Mouse (Mus musculus) limb, embryonic 14.5 days (tissue): Measurements from ENCODE around the gene Cdc42bpa. TPM values are rescaled to one million over a fixed set of nuclear protein-coding genes. Genes with fewer than 3 reads are reported as not detected.

Experiments
- ATAC-seq: fragments of 200-750 bp; cut with Nextera tagmentation; 2 replicates; pipeline ENCODE4 v1.8.0; 2017; ENCODE audit warnings: low read depth, moderate number of reproducible peaks, moderate TSS enrichment; ENCODE audit not compliant: low FRiP score
- DNase-seq: peaks from one replicate; pipeline ENCODE4 v3.0.0-alpha.2; 2015; ENCODE audit warnings: low spot score
- H3K27ac ChIP-seq: fragments of 300-500 bp; sonication (generic); replicated peaks from 2 replicates; pipeline ENCODE4 v1.5.1; 2014; ENCODE audit warnings: low read depth, mild to moderate bottlenecking, low read length, moderate library complexity, mixed read lengths
- H3K27me3 ChIP-seq: fragments of 300-500 bp; sonication (generic); 2 replicates; pipeline ENCODE4 v1.6.1; 2014; ENCODE audit warnings: low read length, mixed read lengths; ENCODE audit not compliant: control insufficient read depth, insufficient read depth
- H3K36me3 ChIP-seq: fragments of 300-500 bp; sonication (generic); 2 replicates; pipeline ENCODE4 v1.6.1; 2014; ENCODE audit warnings: mild to moderate bottlenecking, low read length, moderate library complexity, mixed read lengths; ENCODE audit not compliant: control insufficient read depth, insufficient read depth
- H3K4me1 ChIP-seq: fragments of 300-500 bp; sonication (generic); 2 replicates; pipeline ENCODE4 v1.6.1; 2014; ENCODE audit warnings: antibody characterized with exemption, low read length, mixed read lengths; ENCODE audit not compliant: control insufficient read depth, insufficient read depth
- H3K4me2 ChIP-seq: fragments of 300-500 bp; sonication (generic); replicated peaks from 2 replicates; pipeline ENCODE4 v1.6.1; 2014; ENCODE audit warnings: low read depth, mild to moderate bottlenecking, low read length, moderate library complexity; ENCODE audit not compliant: severe bottlenecking
- H3K4me3 ChIP-seq: fragments of 300-500 bp; sonication (generic); replicated peaks from 2 replicates; pipeline ENCODE4 v1.5.1; 2014; ENCODE audit warnings: low read length
- H3K9ac ChIP-seq: fragments of 300-500 bp; sonication (generic); 2 replicates; pipeline ENCODE4 v1.6.1; 2014; ENCODE audit warnings: mild to moderate bottlenecking, low read depth, low read length, moderate library complexity; ENCODE audit not compliant: severe bottlenecking
- H3K9me3 ChIP-seq: fragments of 300-500 bp; sonication (generic); 2 replicates; pipeline ENCODE4 v1.6.1; 2016; ENCODE audit warnings: low read length; ENCODE audit not compliant: control insufficient read depth
- POLR2A ChIP-seq: fragments of 200-500 bp; IDR thresholded peaks from 2 replicates; pipeline ENCODE4 v1.8.0; 2012; ENCODE audit warnings: inconsistent platforms, mild to moderate bottlenecking, moderate library complexity, borderline replicate concordance; ENCODE audit not compliant: insufficient read depth, insufficient read length; ENCODE audit errors: extremely low read depth
- WGBS: fragments of 180-500 bp; shearing (Covaris S2); extraction: QIAGEN DNeasy Blood & Tissue Kit; methylation state at CpG from one replicate; pipeline ENCODE4 v1.1.7; 2014; 5-methylcytosine and 5-hydroxymethylcytosine counted together
- polyA plus RNA-seq, 2 experiments: library from polyadenylated mRNA; depleted of rRNA in 1 of 2; stranded (reverse) in 1 of 2; unstranded in 1 of 2; fragments of >200 nt; fragmentation: Nextera tagmentation in 1 of 2; extraction: Ambion mirVana in 1 of 2; gene quantifications; 2 replicates each; pipeline versions ENCODE4 v1.2.1 to v1.2.3; 2012 to 2014

The Cdc42bpa gene
- polyA plus RNA-seq, 2 experiments = 16.8 to 29.1 TPM

- no peak overlapping the region for H3K27ac ChIP-seq
- 66% methylated on average over 10 of the region's 10 CpGs for WGBS
- no peaks in the 10 kb centered on the region for H3K36me3 ChIP-seq
- no peaks in the 10 kb centered on the region for H3K9me3 ChIP-seq
- no peak overlapping the region for H3K9ac ChIP-seq
- DNase-seq (no peak), ATAC-seq (peak; percentile 67; the same call in 1 of the 2 replicates)
- no peak overlapping the region for H3K4me2 ChIP-seq
- no peaks in the 10 kb centered on the region for H3K4me1 ChIP-seq
- no peak for TF ChIP-seq POLR2A
- H3K27me3 ChIP-seq = no peaks in the 10 kb centered on the region
- no peak overlapping the region for H3K4me3 ChIP-seq
These were observed 36.4 kb upstream of the Cdc42bpa start for GRCm38 (mm10) chr1:179923661-179924405.

DNA sequence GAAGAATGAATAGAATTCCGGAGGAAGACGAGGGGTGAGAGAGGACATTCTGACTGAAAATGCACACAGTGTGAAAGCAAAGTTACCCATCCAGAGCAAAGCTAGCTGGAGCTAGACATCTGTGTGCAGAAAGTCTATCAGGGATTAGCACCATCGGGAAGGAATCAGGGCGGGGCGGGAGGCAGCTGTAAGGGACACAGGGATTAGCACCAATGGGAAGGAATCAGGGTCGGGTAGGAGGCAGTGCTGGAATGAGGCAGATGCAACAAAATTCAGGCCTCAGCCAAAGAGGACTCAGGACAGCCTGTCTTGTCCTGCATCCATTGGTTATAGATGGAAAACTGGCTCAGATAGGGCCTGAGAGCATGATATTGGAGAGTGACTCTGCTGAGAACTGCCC, 34.0 kb upstream of the Cdc42bpa start:
- DNase-seq = no peak
- no peaks in the 10 kb centered on the region for H3K36me3 ChIP-seq
- H3K4me1 ChIP-seq = no peaks in the 10 kb centered on the region
- 76% methylated on average over 6 of the region's 6 CpGs for WGBS
- H3K27me3 ChIP-seq = no peaks in the 10 kb centered on the region
- TF ChIP-seq POLR2A = no peak
- H3K4me2 ChIP-seq = no peak overlapping the region
- ATAC-seq = no peak
- no peak overlapping the region for H3K9ac ChIP-seq
- no peak overlapping the region for H3K27ac ChIP-seq
- no peak overlapping the region for H3K4me3 ChIP-seq
- H3K9me3 ChIP-seq = no peaks in the 10 kb centered on the region

- WGBS = 83% methylated on average over 6 of the region's 6 CpGs
- Histone ChIP-seq H3K27ac (no peak overlapping the region), H3K9ac (no peak overlapping the region), H3K4me2 (no peak overlapping the region), H3K27me3 (no peaks in the 10 kb centered on the region), H3K4me1 (no peaks in the 10 kb centered on the region), H3K36me3 (no peaks in the 10 kb centered on the region), H3K9me3 (no peaks in the 10 kb centered on the region), H3K4me3 (no peak overlapping the region)
- TF ChIP-seq POLR2A = no peak
- no peak for ATAC-seq
- DNase-seq = no peak
These were observed 33.2 kb upstream of the Cdc42bpa start for GRCm38 (mm10) chr1:179927102-179927501.

DNA sequence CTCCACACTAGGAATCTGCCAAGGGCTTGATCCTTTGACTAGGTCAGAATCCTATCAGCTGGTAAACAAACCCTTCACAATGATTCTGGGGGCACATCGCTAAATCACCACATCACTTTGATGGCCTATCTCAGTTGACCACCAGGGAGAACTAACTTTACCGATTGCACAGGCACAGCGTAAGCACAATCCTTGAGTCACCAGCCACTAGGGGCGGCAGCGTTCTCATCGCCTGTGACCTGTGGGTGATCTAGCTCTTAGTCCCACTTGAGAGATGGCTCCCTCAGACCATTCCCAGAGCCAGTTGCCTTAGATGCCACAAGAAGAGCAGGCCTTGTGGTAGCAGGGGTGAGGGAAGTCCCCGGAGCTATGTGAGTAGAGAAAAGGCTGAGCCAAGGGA, 31.4 kb upstream of the Cdc42bpa start:
- H3K4me2 ChIP-seq = no peak overlapping the region
- no peak for TF ChIP-seq POLR2A
- H3K4me1 ChIP-seq = no peaks in the 10 kb centered on the region
- H3K4me3 ChIP-seq = no peak overlapping the region
- no peaks in the 10 kb centered on the region for H3K36me3 ChIP-seq
- H3K27ac ChIP-seq = no peak overlapping the region
- ATAC-seq (no peak), DNase-seq (no peak)
- no peaks in the 10 kb centered on the region for H3K9me3 ChIP-seq
- 58% methylated on average over 7 of the region's 7 CpGs for WGBS
- no peaks in the 10 kb centered on the region for H3K27me3 ChIP-seq
- no peak overlapping the region for H3K9ac ChIP-seq

DNA sequence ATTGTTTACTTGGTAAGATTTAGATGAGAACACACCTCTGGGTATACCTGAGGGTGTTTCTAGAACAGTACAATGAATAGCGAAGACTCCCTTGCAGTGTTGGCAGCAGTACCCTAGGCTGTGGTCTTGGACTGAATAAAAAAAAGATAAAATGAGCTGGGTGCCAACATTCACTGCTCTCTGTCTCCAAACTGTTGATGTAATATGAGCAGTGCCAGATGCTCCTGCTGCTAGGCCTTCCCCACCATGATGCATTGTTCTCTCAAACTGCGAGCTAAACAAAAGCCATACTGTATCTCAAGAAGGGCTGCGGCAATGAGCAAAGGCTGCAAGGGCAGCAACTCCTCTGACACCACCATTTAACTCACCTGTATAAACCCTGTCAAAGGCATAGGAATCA, 29.0 kb upstream of the Cdc42bpa start:
- no peak for TF ChIP-seq POLR2A
- ATAC-seq = no peak
- no peaks in the 10 kb centered on the region for H3K36me3 ChIP-seq
- H3K27ac ChIP-seq = no peak overlapping the region
- no peaks in the 10 kb centered on the region for H3K4me1 ChIP-seq
- WGBS = 72% methylated on average over 3 of the region's 3 CpGs
- no peaks in the 10 kb centered on the region for H3K27me3 ChIP-seq
- DNase-seq = no peak
- no peaks in the 10 kb centered on the region for H3K9me3 ChIP-seq
- no peak overlapping the region for H3K4me2 ChIP-seq
- no peak overlapping the region for H3K4me3 ChIP-seq
- no peak overlapping the region for H3K9ac ChIP-seq
